Mouse (Mus musculus): ENCODE results near the gene Plekhd1. TPM values are rescaled to one million over a fixed set of nuclear protein-coding genes. Genes with fewer than 3 reads are reported as not detected.

Plekhd1 gene
- polyA plus RNA-seq, 1 experiment from 2014 or later = 4.6 TPM

DNA sequence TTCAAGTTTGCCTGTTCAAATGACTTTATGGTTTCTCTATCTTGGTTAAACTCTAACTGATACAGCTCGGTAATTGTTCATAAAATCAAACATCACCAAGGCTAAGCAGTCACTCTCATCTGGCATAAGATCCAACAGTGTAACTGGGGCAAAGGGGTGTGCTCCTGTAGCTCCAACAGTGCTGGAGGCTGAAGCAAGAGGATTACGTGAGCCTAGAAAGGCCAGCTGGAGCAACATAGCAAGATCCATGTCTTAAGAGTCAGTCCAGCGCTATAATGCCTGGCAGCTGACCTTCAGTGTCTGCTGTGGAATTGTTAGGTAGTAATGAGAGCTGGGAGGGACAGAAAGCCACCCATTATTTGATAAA lies 37.7 kb upstream of the Plekhd1 start:
- no peak overlapping the region for H3K27ac ChIP-seq (ENCODE audit: low read depth)
- ATAC-seq (ENCODE audit: insufficient read depth) (no peak), DNase-seq (no peak)
- H3K9me3 ChIP-seq (ENCODE audit: low read depth, low read length) = no peaks in the 10 kb centered on the region
- TF ChIP-seq CTCF (IDR thresholded peaks at IDR 0.05; ENCODE audit: low read depth) = no peak
- H3K4me1 ChIP-seq (ENCODE audit: insufficient read depth) = no peaks in the 10 kb centered on the region
- no peaks in the 10 kb centered on the region; the same call in 1 of the 2 replicates for H3K36me3 ChIP-seq (ENCODE audit: insufficient read depth)
- H3K4me3 ChIP-seq (ENCODE audit: low read depth, low read length) = no peak overlapping the region
- H3K4me2 ChIP-seq = no peak overlapping the region
- 81% methylated on average over 3 of the region's 3 CpGs for WGBS
- no peak overlapping the region for H3K9ac ChIP-seq
- no peaks in the 10 kb centered on the region for H3K27me3 ChIP-seq (ENCODE audit: insufficient read depth, low read length)

- no peak overlapping the region for H3K4me2 ChIP-seq
- no peak overlapping the region for H3K9ac ChIP-seq
- WGBS = 67% methylated on average over 6 of the region's 6 CpGs
- no peaks in the 10 kb centered on the region for H3K9me3 ChIP-seq (ENCODE audit: low read depth, low read length)
- H3K4me1 ChIP-seq (ENCODE audit: insufficient read depth) = no peaks in the 10 kb centered on the region
- ATAC-seq (ENCODE audit: insufficient read depth) (no peak), DNase-seq (peak; percentile 34)
- peak overlapping the region; percentile 6; the same call in 1 of the 2 replicates for H3K27ac ChIP-seq (ENCODE audit: low read depth)
- H3K36me3 ChIP-seq (ENCODE audit: insufficient read depth) = peaks cover 10% of the 10 kb centered on the region
- no peak for TF ChIP-seq CTCF (IDR thresholded peaks at IDR 0.05; ENCODE audit: low read depth)
- H3K4me3 ChIP-seq (ENCODE audit: low read depth, low read length) = no peak overlapping the region
- no peaks in the 10 kb centered on the region for H3K27me3 ChIP-seq (ENCODE audit: insufficient read depth, low read length)
Observed at GRCm38 (mm10) chr12:80658661-80659060, 33.7 kb upstream of the Plekhd1 start.

DNA sequence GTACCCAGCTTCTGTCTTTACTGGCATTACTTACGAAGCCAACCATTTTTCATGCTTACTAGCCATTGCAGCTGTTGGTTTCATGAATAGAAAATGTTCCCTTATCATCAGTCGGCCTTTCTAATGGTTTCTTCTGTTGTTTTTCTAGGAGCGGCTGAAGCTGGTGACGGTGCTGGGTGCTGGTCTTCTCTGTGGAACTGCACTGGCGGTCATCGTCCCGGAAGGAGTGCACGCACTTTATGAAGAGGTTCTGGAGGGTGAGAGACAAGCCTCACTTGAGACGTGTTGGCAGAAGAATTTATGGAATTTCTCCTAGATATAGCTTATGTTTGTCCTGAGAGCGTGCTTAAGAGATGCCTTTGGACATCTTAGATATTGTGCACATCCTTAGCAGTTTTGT lies 30.1 kb upstream of the Plekhd1 start:
- 65% methylated on average over 10 of the region's 10 CpGs for WGBS
- H3K4me1 ChIP-seq (ENCODE audit: insufficient read depth) = no peaks in the 10 kb centered on the region
- ATAC-seq (ENCODE audit: insufficient read depth) (no peak), DNase-seq (no peak)
- no peak overlapping the region for H3K27ac ChIP-seq (ENCODE audit: low read depth)
- H3K27me3 ChIP-seq (ENCODE audit: insufficient read depth, low read length) = no peaks in the 10 kb centered on the region
- H3K9me3 ChIP-seq (ENCODE audit: low read depth, low read length) = no peaks in the 10 kb centered on the region
- TF ChIP-seq CTCF (IDR thresholded peaks at IDR 0.05; ENCODE audit: low read depth) = no peak
- H3K4me2 ChIP-seq = no peak overlapping the region
- no peak overlapping the region for H3K9ac ChIP-seq
- H3K4me3 ChIP-seq (ENCODE audit: low read depth, low read length) = no peak overlapping the region
- H3K36me3 ChIP-seq (ENCODE audit: insufficient read depth) = peaks cover 30% of the 10 kb centered on the region

DNA sequence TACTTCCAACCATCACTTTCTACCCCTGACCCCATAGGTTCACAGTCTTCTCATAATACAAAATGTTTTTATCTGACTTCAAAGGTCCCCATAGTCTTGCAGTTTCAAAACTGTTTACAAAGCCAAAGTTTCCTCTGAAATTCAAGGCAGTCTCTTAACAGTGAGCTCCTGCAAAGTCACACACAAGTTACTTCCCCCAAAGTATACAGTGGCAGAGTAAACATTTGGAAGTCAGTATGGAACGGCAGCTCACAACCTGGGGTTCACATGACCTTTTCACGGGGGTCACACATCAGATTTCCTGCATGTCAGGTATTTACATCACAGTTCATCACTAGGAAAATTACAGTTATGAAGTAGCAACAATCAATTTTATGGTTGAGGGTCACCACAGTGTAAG lies 28.5 kb upstream of the Plekhd1 start:
- 32% methylated on average over 2 of the region's 2 CpGs for WGBS
- no peaks in the 10 kb centered on the region for H3K4me1 ChIP-seq (ENCODE audit: insufficient read depth)
- H3K27me3 ChIP-seq (ENCODE audit: insufficient read depth, low read length) = no peaks in the 10 kb centered on the region
- peaks cover 40% of the 10 kb centered on the region for H3K36me3 ChIP-seq (ENCODE audit: insufficient read depth)
- H3K27ac ChIP-seq (ENCODE audit: low read depth) = no peak overlapping the region
- no peaks in the 10 kb centered on the region for H3K9me3 ChIP-seq (ENCODE audit: low read depth, low read length)
- no peak for ATAC-seq (ENCODE audit: insufficient read depth)
- H3K4me3 ChIP-seq (ENCODE audit: low read depth, low read length) = no peak overlapping the region
- no peak overlapping the region for H3K9ac ChIP-seq
- DNase-seq = no peak
- no peak for TF ChIP-seq CTCF (IDR thresholded peaks at IDR 0.05; ENCODE audit: low read depth)
- H3K4me2 ChIP-seq = no peak overlapping the region

GRCm38 (mm10) chr12:80668391-80668790 lies 24.0 kb upstream of the Plekhd1 start:
- H3K27ac ChIP-seq (ENCODE audit: low read depth) = no peak overlapping the region
- 69% methylated on average over 2 of the region's 2 CpGs for WGBS
- H3K4me1 ChIP-seq (ENCODE audit: insufficient read depth) = no peaks in the 10 kb centered on the region
- no peaks in the 10 kb centered on the region for H3K27me3 ChIP-seq (ENCODE audit: insufficient read depth, low read length)
- no peaks in the 10 kb centered on the region for H3K9me3 ChIP-seq (ENCODE audit: low read depth, low read length)
- DNase-seq (no peak), ATAC-seq (ENCODE audit: insufficient read depth) (no peak)
- TF ChIP-seq CTCF (IDR thresholded peaks at IDR 0.05; ENCODE audit: low read depth) = no peak
- H3K9ac ChIP-seq = no peak overlapping the region
- H3K4me2 ChIP-seq = no peak overlapping the region
- H3K36me3 ChIP-seq (ENCODE audit: insufficient read depth) = peaks cover 45% of the 10 kb centered on the region
- no peak overlapping the region for H3K4me3 ChIP-seq (ENCODE audit: low read depth, low read length)

GRCm38 (mm10) chr12:80673170-80673569 lies 19.2 kb upstream of the Plekhd1 start:
- no peak overlapping the region for H3K4me2 ChIP-seq
- H3K4me1 ChIP-seq (ENCODE audit: insufficient read depth) = no peaks in the 10 kb centered on the region
- no peaks in the 10 kb centered on the region for H3K9me3 ChIP-seq (ENCODE audit: low read depth, low read length)
- 8% methylated on average over 3 of the region's 3 CpGs for WGBS
- H3K27ac ChIP-seq (ENCODE audit: low read depth) = no peak overlapping the region
- no peak overlapping the region for H3K9ac ChIP-seq
- no peak overlapping the region for H3K4me3 ChIP-seq (ENCODE audit: low read depth, low read length)
- peaks cover 54% of the 10 kb centered on the region for H3K36me3 ChIP-seq (ENCODE audit: insufficient read depth)
- DNase-seq (peak; percentile 88), ATAC-seq (ENCODE audit: insufficient read depth) (peak; percentile 41; the same call in 1 of the 2 replicates)
- no peaks in the 10 kb centered on the region for H3K27me3 ChIP-seq (ENCODE audit: insufficient read depth, low read length)
- TF ChIP-seq CTCF (IDR thresholded peaks at IDR 0.05; ENCODE audit: low read depth) = peak; percentile 88

GRCm38 (mm10) chr12:80681340-80681739 lies 11.1 kb upstream of the Plekhd1 start:
- Histone ChIP-seq H3K27ac (ENCODE audit: low read depth) (no peak overlapping the region), H3K4me2 (no peak overlapping the region)

GRCm38 (mm10) chr12:80683554-80683953 lies 8.8 kb upstream of the Plekhd1 start:
- no peak for TF ChIP-seq CTCF (IDR thresholded peaks at IDR 0.05; ENCODE audit: low read depth)
- Histone ChIP-seq H3K9ac (no peak overlapping the region), H3K4me1 (ENCODE audit: insufficient read depth) (no peaks in the 10 kb centered on the region), H3K27ac (ENCODE audit: low read depth) (no peak overlapping the region), H3K27me3 (ENCODE audit: insufficient read depth, low read length) (no peaks in the 10 kb centered on the region), H3K4me2 (no peak overlapping the region), H3K4me3 (ENCODE audit: low read depth, low read length) (no peak overlapping the region), H3K36me3 (ENCODE audit: insufficient read depth) (peaks cover 17% of the 10 kb centered on the region; the same call in 1 of the 2 replicates), H3K9me3 (ENCODE audit: low read depth, low read length) (no peaks in the 10 kb centered on the region)
- no peak for ATAC-seq (ENCODE audit: insufficient read depth)
- 69% methylated on average over 3 of the region's 3 CpGs for WGBS
- DNase-seq = no peak

More at GRCm38 (mm10) chr12:80681340-80681739, 11.1 kb upstream of the Plekhd1 start:
- H3K27me3 ChIP-seq (ENCODE audit: insufficient read depth, low read length) = no peaks in the 10 kb centered on the region
- H3K4me1 ChIP-seq (ENCODE audit: insufficient read depth) = no peaks in the 10 kb centered on the region
- ATAC-seq (ENCODE audit: insufficient read depth) (no peak; the same call in 1 of the 2 replicates), DNase-seq (peak; percentile 71)
- peak; percentile 74 for TF ChIP-seq CTCF (IDR thresholded peaks at IDR 0.05; ENCODE audit: low read depth)
- H3K36me3 ChIP-seq (ENCODE audit: insufficient read depth) = peaks cover 29% of the 10 kb centered on the region
- H3K9ac ChIP-seq = no peak overlapping the region
- H3K9me3 ChIP-seq (ENCODE audit: low read depth, low read length) = no peaks in the 10 kb centered on the region
- 66% methylated on average over 1 of the region's 1 CpGs for WGBS
- H3K4me3 ChIP-seq (ENCODE audit: low read depth, low read length) = no peak overlapping the region

Data from lung, embryonic 14.5 days (tissue).